Mouse (Mus musculus) spleen, postnatal 14 days (tissue): ENCODE measurements around the gene Scgb1a1.
"Not testable (repeated sequence)": the region's sequence is repeated elsewhere in the genome, so short reads cannot be mapped to it uniquely, and the experiment has no call there.

Experiments used
- DNase-seq, 2 experiments: peaks; one replicate each; pipeline ENCODE4 v3.0.0; 2021 to 2022; ENCODE audit warnings: low spot score in 2 of 2

Scgb1a1 gene

GRCm38 (mm10) chr19:9100297-9101061 lies 12.7 kb upstream of the Scgb1a1 start:
- DNase-seq, result no peak

GRCm38 (mm10) chr19:9099751-9100150 lies 12.0 kb upstream of the Scgb1a1 start:
- DNase-seq, result no peak

GRCm38 (mm10) chr19:9097441-9097840 lies 9.7 kb upstream of the Scgb1a1 start:
- no peak for DNase-seq

GRCm38 (mm10) chr19:9095111-9095510 lies 7.4 kb upstream of the Scgb1a1 start:
- no peak for DNase-seq

GRCm38 (mm10) chr19:9090709-9091108 lies 3.0 kb upstream of the Scgb1a1 start:
- no peak for DNase-seq

- no peak for DNase-seq
Measured at GRCm38 (mm10) chr19:9090191-9090590, 2.4 kb upstream of the Scgb1a1 start.

- DNase-seq, result not testable (repeated sequence)
Measured at GRCm38 (mm10) chr19:9083892-9084291, 3.9 kb downstream of the Scgb1a1 start.

GRCm38 (mm10) chr19:9083010-9083355 lies 4.8 kb downstream of the Scgb1a1 start:
- DNase-seq, result no peak

- DNase-seq, result peak; percentile 68 to 79
Measured at GRCm38 (mm10) chr19:9082191-9083009, 5.4 kb downstream of the Scgb1a1 start.

- no peak for DNase-seq
Measured at GRCm38 (mm10) chr19:9081311-9082190, 6.2 kb downstream of the Scgb1a1 start.

- DNase-seq, result no peak
Measured at GRCm38 (mm10) chr19:9079916-9080315, 7.8 kb downstream of the Scgb1a1 start.

GRCm38 (mm10) chr19:9076982-9077660 lies 10.6 kb downstream of the Scgb1a1 start:
- DNase-seq, result no peak

- DNase-seq, result no peak
Measured at GRCm38 (mm10) chr19:9076035-9076434, 11.7 kb downstream of the Scgb1a1 start.

- no peak for DNase-seq
Measured at GRCm38 (mm10) chr19:9075558-9075957, 12.2 kb downstream of the Scgb1a1 start.

- no peak for DNase-seq
Measured at GRCm38 (mm10) chr19:9074424-9074823, 13.3 kb downstream of the Scgb1a1 start.

GRCm38 (mm10) chr19:9073776-9074411 lies 13.9 kb downstream of the Scgb1a1 start:
- no peak for DNase-seq

GRCm38 (mm10) chr19:9072157-9072530 lies 15.6 kb downstream of the Scgb1a1 start:
- no peak for DNase-seq

- peak in 1 of 2 experiments; percentile 23 for DNase-seq
Measured at GRCm38 (mm10) chr19:9071456-9072156, 16.2 kb downstream of the Scgb1a1 start.

GRCm38 (mm10) chr19:9070316-9070715 lies 17.4 kb downstream of the Scgb1a1 start:
- DNase-seq, result no peak

GRCm38 (mm10) chr19:9069687-9070307 lies 18.0 kb downstream of the Scgb1a1 start:
- DNase-seq, result no peak
